Mouse (Mus musculus) megakaryocyte, embryonic 14.5 days (primary cell): ENCODE measurements around the gene Cdc123.

Experiments
- FLI1 ChIP-seq: IDR thresholded peaks from 2 replicates; pipeline ENCODE4 v1.6.1; 2012; ENCODE audit warnings: low read length, inconsistent platforms, mixed read lengths
- GATA1 ChIP-seq: IDR thresholded peaks from 3 replicates; pipeline ENCODE4 v1.6.1; 2012; ENCODE audit warnings: mixed read lengths, low read length, inconsistent platforms, borderline replicate concordance

GRCm38 (mm10) chr2:5877446-5877845 is 32.5 kb upstream of the Cdc123 start:
- TF ChIP-seq GATA1 = no peak
- no peak for TF ChIP-seq FLI1
